ENCODE assay signal across 10 mouse cellular contexts in the genomic region with DNA sequence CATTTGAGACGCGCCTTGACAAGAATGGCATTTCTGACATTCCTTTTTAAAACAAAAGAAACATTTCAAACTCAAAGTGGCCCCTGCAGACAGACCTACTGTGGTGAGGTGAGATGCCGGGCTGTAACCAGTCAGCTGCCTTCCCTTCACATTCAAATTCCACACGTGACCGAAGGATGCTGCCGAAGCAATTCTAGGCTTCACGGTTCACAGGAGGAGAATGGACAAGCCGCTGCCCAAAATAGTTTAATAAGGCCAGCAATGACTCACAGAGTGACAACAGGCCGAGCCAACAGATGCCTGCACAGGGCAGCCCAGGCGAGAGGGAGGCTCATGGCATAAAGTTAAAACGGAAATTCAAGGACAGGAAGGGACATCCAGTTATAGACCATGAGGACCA. TPM values are rescaled to one million over a fixed set of nuclear protein-coding genes. Genes with fewer than 3 reads are reported as not detected.
DNase-seq lines count a peak whose midpoint lies in the region; ATAC-seq and TF ChIP-seq lines count a peak whose summit lies in the region.
"Had no signal": no experiment of that assay in that cellular context is flagged by ENCODE, and none has a peak within 500 bp of the region (broad histone marks: within the 10 kb centered on the region; RNA-seq: fewer than 3 reads in every experiment).

No protein-coding gene starts in this region.

- H3K4me3 ChIP-seq in stomach, postnatal 0 days (ENCODE audit: low read depth, low read length), result no peak overlapping the region
- H3K4me3 ChIP-seq: midbrain, embryonic 12.5 days had no signal

- intact Hi-C loops in heart, postnatal 36 days (cut with DNase I), result loop anchor here (5.0 kb wide), 1 partner anchor 92 kb away; no protein-coding TSS in a partner anchor
- intact Hi-C loops in left cerebral cortex, postnatal 14 days (cut with DNase I), result no loop called here

- 73% methylated on average over 11 of the region's 11 CpGs for WGBS in stomach, postnatal 0 days

- no peaks in the 10 kb centered on the region for H3K9me3 ChIP-seq in stomach, postnatal 0 days (ENCODE audit: control insufficient read depth, low read length)
- H3K9me3 ChIP-seq: midbrain, embryonic 12.5 days had no signal

- TF ChIP-seq EP300 in stomach, postnatal 0 days (optimal IDR thresholded peaks at IDR 0.05), result no peak

- H3K4me1 ChIP-seq in stomach, postnatal 0 days (replicated peaks; ENCODE audit: control insufficient read depth, insufficient read depth), result no peaks in the 10 kb centered on the region
- H3K4me1 ChIP-seq: midbrain, embryonic 12.5 days had no signal

- ATAC-seq in stomach, postnatal 0 days (ENCODE audit: low FRiP score, low TSS enrichment), result no peak

- TF ChIP-seq CTCF in stomach, postnatal 0 days (IDR thresholded peaks at IDR 0.05; ENCODE audit: low read depth), result no peak

- H3K9ac ChIP-seq in stomach, postnatal 0 days (ENCODE audit: low read length), result no peak overlapping the region
- H3K9ac ChIP-seq: midbrain, embryonic 12.5 days had no signal

- no peak overlapping the region for H3K27ac ChIP-seq in stomach, postnatal 0 days (replicated peaks)
- H3K27ac ChIP-seq: midbrain, embryonic 12.5 days had no signal

- no peaks in the 10 kb centered on the region for H3K36me3 ChIP-seq in stomach, postnatal 0 days (ENCODE audit: control insufficient read depth, insufficient read depth, low read length)
- H3K36me3 ChIP-seq: midbrain, embryonic 12.5 days had no signal

- H3K4me2 ChIP-seq in stomach, postnatal 0 days (replicated peaks; ENCODE audit: low read depth), result no peak overlapping the region
- H3K4me2 ChIP-seq: midbrain, embryonic 12.5 days had no signal

- no peaks in the 10 kb centered on the region for H3K27me3 ChIP-seq in stomach, postnatal 0 days (ENCODE audit: control insufficient read depth, insufficient read depth, low read length)
- H3K27me3 ChIP-seq: midbrain, embryonic 12.5 days had no signal

- DNase-seq in urinary bladder, postnatal 14 days (ENCODE audit: low spot score), result peak; percentile 36
- DNase-seq in urinary bladder, postnatal 10 days (ENCODE audit: low spot score), result no peak
- peak; percentile 36 for DNase-seq in embryo, embryonic 10 days (ENCODE audit: low spot score)
- DNase-seq in heart, postnatal 36 days, result peak; percentile 33 to 48
- no peak for DNase-seq in stomach, postnatal 0 days (ENCODE audit: low spot score)
- DNase-seq in thymus, postnatal 10 days (ENCODE audit: low spot score in 2 of 2), result no peak
- DNase-seq in left cerebral cortex, postnatal 14 days (ENCODE audit: low spot score in 2 of 2), result no peak
- no peak for DNase-seq in layer of hippocampus, postnatal 10 days (ENCODE audit: low spot score in 2 of 2)
- DNase-seq: layer of hippocampus, postnatal 36 days had no signal

RNA-seq across cellular contexts. Expression of a gene that starts 51.3 kb away (rescaled TPM):
- 10 to 100 TPM; 24.0 to 35.0 TPM for total RNA-seq in heart, postnatal 36 days (2021)
- 14.5 and 15.6 TPM in 2 replicates for polyA plus RNA-seq in stomach, postnatal 0 days (2015; fragmentation: Nextera tagmentation; extraction: Ambion mirVana)
- 10 to 100 TPM; 29.3 to 37.6 TPM for total RNA-seq in left cerebral cortex, postnatal 14 days (2021)
- total RNA-seq in layer of hippocampus, postnatal 10 days (2021), result 10 to 100 TPM; 18.3 to 25.0 TPM

Comparison
In these comparisons a context has a peak if more than half of its experiments do, and no peak if none do; other contexts are left out.
1. DNase-seq: peak in urinary bladder, postnatal 14 days (single experiment), embryo, embryonic 10 days (single experiment) and heart, postnatal 36 days (2 of 2); none in urinary bladder, postnatal 10 days (single experiment), stomach, postnatal 0 days (single experiment), thymus, postnatal 10 days (0 of 2), left cerebral cortex, postnatal 14 days (0 of 2) and layer of hippocampus, postnatal 10 days (0 of 2).